ENCODE assay signal across 20 mouse cellular contexts in the genomic region with DNA sequence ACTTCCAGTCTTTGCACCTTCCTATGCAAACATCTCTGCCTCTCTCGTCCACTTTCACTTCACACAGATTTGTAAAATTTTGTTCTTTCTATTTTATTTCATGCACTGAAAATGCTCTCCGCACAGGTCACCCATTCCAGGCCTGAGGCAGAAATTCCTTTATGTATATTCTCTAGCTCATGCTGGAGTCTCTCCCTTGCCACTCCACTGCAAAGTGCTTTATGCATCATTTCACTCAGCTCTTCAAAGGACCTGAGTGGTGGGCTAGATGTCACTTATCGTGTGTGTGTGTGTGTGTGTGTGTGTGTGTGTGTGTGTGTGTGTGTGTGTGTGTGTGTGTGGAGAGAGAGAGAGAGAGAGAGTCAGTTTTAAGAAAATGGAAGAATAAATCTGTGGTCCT.
A peak's percentile ranks its signal among the peaks of the same experiment; 100 is the strongest.
DNase-seq lines count a peak whose midpoint lies in the region; ATAC-seq and TF ChIP-seq lines count a peak whose summit lies in the region.
"Had no signal": no experiment of that assay in that cellular context is flagged by ENCODE, and none has a peak within 500 bp of the region (broad histone marks: within the 10 kb centered on the region; RNA-seq: fewer than 3 reads in every experiment).

No protein-coding gene starts in this region.

- no peak for DNase-seq in gastrocnemius, adult 2 months
- no peak for DNase-seq in gastrocnemius, postnatal 14 days
- no peak for DNase-seq in heart, adult 9 months (ENCODE audit: low spot score in 2 of 2)
- DNase-seq in layer of hippocampus, adult 2 months (ENCODE audit: low spot score in 2 of 2) = no peak
- DNase-seq in layer of hippocampus, adult 11-12 months (ENCODE audit: low spot score) = no peak
- DNase-seq in cerebellum, postnatal 10 days = no peak
- DNase-seq: adrenal gland, adult 8-10 months; kidney, postnatal 14 days; left cerebral cortex, postnatal 4 days; liver; thymus, postnatal 14 days had no signal

- no peak overlapping the region for H3K9ac ChIP-seq in heart, embryonic 15.5 days
- H3K9ac ChIP-seq: embryonic facial prominence, embryonic 13.5 days; hindbrain, embryonic 14.5 days; midbrain, embryonic 12.5 days; neural tube, embryonic 13.5 days had no signal

- no peak for TF ChIP-seq POLR2A in embryonic fibroblast, embryonic 13.5 days (IDR thresholded peaks at IDR 0.05; ENCODE audit: low read depth, low read length)

- peak overlapping the region; percentile 81 for H3K27ac ChIP-seq in gastrocnemius, adult 2 months
- H3K27ac ChIP-seq in heart, embryonic 15.5 days = peak overlapping the region; percentile 96
- H3K27ac ChIP-seq in layer of hippocampus, adult 2 months = peak overlapping the region; percentile 51
- H3K27ac ChIP-seq in embryonic fibroblast, embryonic 13.5 days (ENCODE audit: insufficient read depth, low read length) = peak overlapping the region; percentile 83; the same call in 1 of the 2 replicates
- H3K27ac ChIP-seq: embryonic facial prominence, embryonic 13.5 days; hindbrain, embryonic 14.5 days; left cerebral cortex, adult 2 months; midbrain, embryonic 12.5 days; neural tube, embryonic 13.5 days had no signal

- H3K4me1 ChIP-seq in heart, embryonic 15.5 days (replicated peaks) = peaks cover 37% of the 10 kb centered on the region
- no peaks in the 10 kb centered on the region; the same call in 1 of the 2 replicates for H3K4me1 ChIP-seq in embryonic fibroblast, embryonic 13.5 days (ENCODE audit: control insufficient read depth, insufficient read depth, low read length)
- H3K4me1 ChIP-seq: midbrain, embryonic 12.5 days; neural tube, embryonic 13.5 days had no signal

- no peak for ATAC-seq in heart, embryonic 15.5 days (replicated peaks; ENCODE audit: insufficient number of reproducible peaks, insufficient read depth, low FRiP score, low read depth)
- ATAC-seq: forebrain, embryonic 16.5 days; Patski had no signal

- no peaks in the 10 kb centered on the region for H3K27me3 ChIP-seq in heart, embryonic 15.5 days
- H3K27me3 ChIP-seq: embryonic facial prominence, embryonic 13.5 days; midbrain, embryonic 12.5 days; neural tube, embryonic 13.5 days; Patski had no signal

- H3K4me3 ChIP-seq in gastrocnemius, adult 2 months = no peak overlapping the region
- H3K4me3 ChIP-seq in heart, embryonic 15.5 days = no peak overlapping the region
- no peak overlapping the region for H3K4me3 ChIP-seq in layer of hippocampus, adult 2 months
- no peak overlapping the region for H3K4me3 ChIP-seq in embryonic fibroblast, embryonic 13.5 days (ENCODE audit: insufficient read depth, low read length)
- H3K4me3 ChIP-seq: embryonic facial prominence, embryonic 13.5 days; left cerebral cortex, adult 2 months; midbrain, embryonic 12.5 days; neural tube, embryonic 13.5 days had no signal

- intact Hi-C loops in gastrocnemius, adult 2 months (cut with DNase I) = no loop called here
- intact Hi-C loops in gastrocnemius, postnatal 14 days (cut with DNase I; ENCODE audit: low total_unique reads) = no loop called here

- TF ChIP-seq CTCF in gastrocnemius, adult 2 months (IDR thresholded peaks at IDR 0.05) = no peak
- no peak for TF ChIP-seq CTCF in layer of hippocampus, adult 2 months (conservative IDR thresholded peaks at IDR 0.05)
- no peak for TF ChIP-seq CTCF in embryonic fibroblast, embryonic 13.5 days (IDR thresholded peaks at IDR 0.05; ENCODE audit: borderline replicate concordance, insufficient read depth, low read length)

- H3K4me2 ChIP-seq in heart, embryonic 15.5 days = no peak overlapping the region
- H3K4me2 ChIP-seq: embryonic facial prominence, embryonic 13.5 days; hindbrain, embryonic 14.5 days; midbrain, embryonic 12.5 days; neural tube, embryonic 13.5 days had no signal

- H3K9me3 ChIP-seq in heart, embryonic 15.5 days (replicated peaks) = no peaks in the 10 kb centered on the region
- H3K9me3 ChIP-seq: embryonic facial prominence, embryonic 13.5 days; midbrain, embryonic 12.5 days; neural tube, embryonic 13.5 days had no signal

- no peaks in the 10 kb centered on the region for H3K36me3 ChIP-seq in heart, embryonic 15.5 days
- H3K36me3 ChIP-seq: embryonic facial prominence, embryonic 13.5 days; midbrain, embryonic 12.5 days; neural tube, embryonic 13.5 days had no signal

- 69% methylated on average over 3 of the region's 3 CpGs for WGBS in heart, embryonic 15.5 days
